Mouse (Mus musculus) neural tube, embryonic 13.5 days (tissue): ENCODE measurements around the gene Add1. TPM values are rescaled to one million over a fixed set of nuclear protein-coding genes. Genes with fewer than 3 reads are reported as not detected.
"Not testable (repeated sequence)": the region's sequence is repeated elsewhere in the genome, so short reads cannot be mapped to it uniquely, and the experiment has no call there.

Source experiments
- ATAC-seq: fragments of 200-750 bp; cut with Nextera tagmentation; 2 replicates; pipeline ENCODE4 v1.8.0; 2017; ENCODE audit warnings: low read depth, mild to moderate bottlenecking, moderate TSS enrichment, moderate library complexity
- H3K27ac ChIP-seq: fragments of 300-500 bp; sonication (generic); replicated peaks from 2 replicates; pipeline ENCODE4 v1.5.1; 2015; ENCODE audit warnings: moderate library complexity, mild to moderate bottlenecking, inconsistent platforms
- H3K27me3 ChIP-seq: fragments of 300-500 bp; sonication (generic); 2 replicates; pipeline ENCODE4 v1.6.1; 2015; ENCODE audit warnings: mild to moderate bottlenecking, inconsistent platforms
- H3K36me3 ChIP-seq: fragments of 300-500 bp; sonication (generic); 2 replicates; pipeline ENCODE4 v1.6.1; 2015; ENCODE audit warnings: mild to moderate bottlenecking, inconsistent platforms
- H3K4me1 ChIP-seq: fragments of 300-500 bp; sonication (generic); replicated peaks from 2 replicates; pipeline ENCODE4 v1.6.1; 2015; ENCODE audit warnings: inconsistent platforms
- H3K4me2 ChIP-seq: fragments of 300-500 bp; sonication (generic); 2 replicates; pipeline ENCODE4 v1.6.1; 2015; ENCODE audit warnings: inconsistent platforms, mild to moderate bottlenecking, moderate library complexity
- H3K4me3 ChIP-seq: fragments of 300-500 bp; sonication (generic); 2 replicates; pipeline ENCODE4 v1.5.1; 2015; ENCODE audit warnings: mild to moderate bottlenecking, inconsistent platforms
- H3K9ac ChIP-seq: fragments of 300-500 bp; sonication (generic); 2 replicates; pipeline ENCODE4 v1.6.1; 2015; ENCODE audit warnings: moderate library complexity, mild to moderate bottlenecking, inconsistent platforms
- H3K9me3 ChIP-seq: fragments of 300-500 bp; sonication (generic); 2 replicates; pipeline ENCODE4 v1.6.1; 2016; ENCODE audit warnings: inconsistent platforms
- WGBS: fragments of 180-500 bp; shearing (Covaris S2); methylation state at CpG from one replicate; pipeline ENCODE4 v1.1.7; 2015; 5-methylcytosine and 5-hydroxymethylcytosine counted together
- polyA plus RNA-seq: library from polyadenylated mRNA; unstranded; fragments of >200 nt; fragmentation: Nextera tagmentation; extraction: Ambion mirVana; gene quantifications from 2 replicates; pipeline ENCODE4 v1.2.1, GENCODE M21; 2015

The Add1 gene
- polyA plus RNA-seq, 1 experiment from 2014 or later, result 208 TPM

- Histone ChIP-seq H3K4me3 (no peak overlapping the region), H3K9me3 (no peaks in the 10 kb centered on the region), H3K4me1 (peaks cover 14% of the 10 kb centered on the region), H3K27me3 (no peaks in the 10 kb centered on the region), H3K27ac (no peak overlapping the region), H3K4me2 (no peak overlapping the region), H3K36me3 (peaks cover 58% of the 10 kb centered on the region), H3K9ac (no peak overlapping the region)
- 89% methylated on average over 1 of the region's 1 CpGs for WGBS
- no peak for ATAC-seq
These were observed 9.6 kb upstream of the Add1 start for GRCm38 (mm10) chr5:34563854-34564253.

DNA sequence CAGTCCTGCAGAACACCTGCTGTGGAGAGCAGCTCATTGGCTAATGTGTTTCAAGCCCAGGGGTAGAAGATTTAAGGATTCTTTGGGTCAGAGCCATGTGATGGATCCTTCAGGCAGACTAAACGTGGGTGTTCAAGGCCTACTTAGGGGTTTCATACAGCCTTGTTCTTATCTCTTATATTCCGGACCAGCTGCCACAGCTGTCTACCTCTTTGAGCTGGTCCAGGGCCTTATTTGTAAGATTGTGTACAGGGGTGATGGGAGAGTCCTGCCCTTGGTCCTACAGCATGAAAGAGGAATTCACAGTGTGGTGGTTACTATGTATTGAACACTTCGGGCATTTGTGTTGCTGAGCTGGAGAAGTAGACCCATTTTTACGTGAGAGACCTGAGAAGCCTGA, 9.2 kb upstream of the Add1 start:
- peaks cover 53% of the 10 kb centered on the region for H3K36me3 ChIP-seq

GRCm38 (mm10) chr5:34565545-34566283, 7.8 kb upstream of the Add1 start:
- no peaks in the 10 kb centered on the region for H3K27me3 ChIP-seq
- no peaks in the 10 kb centered on the region for H3K9me3 ChIP-seq
- peak overlapping the region; percentile 76 for H3K27ac ChIP-seq
- H3K4me3 ChIP-seq, result no peak overlapping the region
- H3K4me1 ChIP-seq, result peaks cover 14% of the 10 kb centered on the region
- 0 out of 2 replicates have a peak, but pooled peaks have one; percentile 24 for ATAC-seq
- peak overlapping the region; percentile 13; the same call in 1 of the 2 replicates for H3K9ac ChIP-seq
- H3K4me2 ChIP-seq, result no peak overlapping the region
- peaks cover 39% of the 10 kb centered on the region for H3K36me3 ChIP-seq
- WGBS, result 75% methylated on average over 7 of the region's 7 CpGs

More for the DNA sequence above, 9.2 kb upstream of the Add1 start:
- Histone ChIP-seq H3K4me2 (no peak overlapping the region), H3K27ac (no peak overlapping the region), H3K4me3 (no peak overlapping the region), H3K27me3 (no peaks in the 10 kb centered on the region), H3K4me1 (peaks cover 14% of the 10 kb centered on the region), H3K9ac (no peak overlapping the region), H3K9me3 (no peaks in the 10 kb centered on the region)
- 88% methylated on average over 4 of the region's 4 CpGs for WGBS
- ATAC-seq, result no peak

- no peak for ATAC-seq
- WGBS, result 82% methylated on average over 3 of the region's 3 CpGs
- no peak overlapping the region for H3K4me3 ChIP-seq
- no peaks in the 10 kb centered on the region for H3K27me3 ChIP-seq
- H3K4me1 ChIP-seq, result peaks cover 21% of the 10 kb centered on the region
- no peak overlapping the region for H3K27ac ChIP-seq
- no peak overlapping the region for H3K4me2 ChIP-seq
- no peaks in the 10 kb centered on the region for H3K36me3 ChIP-seq
- H3K9me3 ChIP-seq, result no peaks in the 10 kb centered on the region
- no peak overlapping the region for H3K9ac ChIP-seq
These were observed 1.9 kb upstream of the Add1 start for GRCm38 (mm10) chr5:34571551-34571950.

DNA sequence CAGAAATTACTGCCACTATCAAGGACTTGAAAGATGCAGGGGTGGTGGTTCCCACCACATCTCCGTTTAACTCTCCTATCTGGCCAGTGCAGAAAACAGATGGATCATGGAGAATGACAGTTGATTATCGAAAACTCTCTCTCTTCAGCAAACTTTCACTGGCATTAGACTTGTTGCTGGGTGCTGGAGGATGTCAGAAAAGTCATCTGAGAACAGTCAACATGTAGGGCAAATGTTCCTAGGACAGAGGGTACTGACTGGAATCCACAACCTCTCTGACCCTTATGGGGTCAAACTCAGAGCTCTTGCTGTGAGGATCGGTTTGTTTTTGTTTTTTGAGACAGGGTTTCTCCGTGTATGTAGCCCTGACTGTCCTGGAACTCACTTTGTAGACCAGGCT, 896 bp upstream of the Add1 start:
- WGBS, result 54% methylated on average over 4 of the region's 4 CpGs
- Histone ChIP-seq H3K4me3 (peak overlapping the region; percentile 95), H3K4me2 (peak overlapping the region; percentile 59), H3K4me1 (peaks cover 21% of the 10 kb centered on the region), H3K9ac (peak overlapping the region; percentile 85), H3K27ac (peak overlapping the region; percentile 95)
- not testable (repeated sequence) for H3K36me3 ChIP-seq, ATAC-seq, H3K9me3 ChIP-seq, H3K27me3 ChIP-seq

DNA sequence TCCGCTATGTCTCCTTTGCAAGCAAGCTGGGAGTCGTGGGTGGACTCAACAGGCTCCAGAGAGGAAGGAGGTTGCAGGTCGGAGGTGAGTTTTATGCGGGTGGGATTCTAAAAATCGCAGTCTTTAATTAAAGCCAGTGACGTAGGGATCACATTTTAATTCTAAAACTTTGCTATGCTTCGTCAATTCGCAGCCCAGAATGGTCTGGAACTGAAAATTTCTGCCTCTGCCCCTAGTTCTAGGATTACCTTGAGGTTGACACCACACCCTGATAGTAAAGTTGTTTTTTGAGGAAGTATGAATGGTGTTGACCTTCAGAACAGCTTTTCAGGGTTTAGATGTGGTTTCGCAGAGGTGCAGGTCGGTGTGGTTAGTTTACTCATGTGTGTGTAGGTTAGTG, 1.3 kb downstream of the Add1 start:
- H3K9me3 ChIP-seq, result no peaks in the 10 kb centered on the region
- 49% methylated on average over 10 of the region's 10 CpGs for WGBS
- H3K4me3 ChIP-seq, result peak overlapping the region; percentile 95
- peaks cover 21% of the 10 kb centered on the region for H3K4me1 ChIP-seq
- peak overlapping the region; percentile 75 for H3K4me2 ChIP-seq
- peak overlapping the region; percentile 99 for H3K9ac ChIP-seq
- H3K27ac ChIP-seq, result peak overlapping the region; percentile 95; the same call in 1 of the 2 replicates
- no peaks in the 10 kb centered on the region for H3K36me3 ChIP-seq
- no peaks in the 10 kb centered on the region for H3K27me3 ChIP-seq
- no peak for ATAC-seq

DNA sequence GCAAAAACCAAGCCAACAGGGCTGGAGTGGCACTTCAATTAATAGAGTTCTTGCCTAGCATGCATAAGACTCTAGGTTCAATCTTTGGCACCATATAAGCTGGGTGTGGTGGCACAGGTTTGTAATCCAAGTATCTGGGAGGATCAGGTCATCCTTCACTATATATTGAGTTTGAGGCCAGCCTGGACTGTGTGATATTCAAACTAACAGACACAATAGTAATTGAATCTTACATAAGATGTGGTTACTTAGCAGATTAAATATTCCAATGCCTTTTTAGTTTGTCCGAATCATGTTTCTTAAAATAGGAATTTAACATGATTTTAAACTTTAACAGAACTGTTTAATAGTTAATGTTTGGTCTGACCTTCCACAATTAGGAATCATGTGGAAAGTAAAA, 2.8 kb downstream of the Add1 start:
- no peak for ATAC-seq
- Histone ChIP-seq H3K4me1 (peaks cover 21% of the 10 kb centered on the region), H3K4me3 (no peak overlapping the region)

GRCm38 (mm10) chr5:34578038-34578655, 4.7 kb downstream of the Add1 start:
- Histone ChIP-seq H3K4me3 (no peak overlapping the region), H3K36me3 (no peaks in the 10 kb centered on the region), H3K27ac (no peak overlapping the region), H3K4me1 (peaks cover 20% of the 10 kb centered on the region), H3K9me3 (no peaks in the 10 kb centered on the region), H3K4me2 (no peak overlapping the region), H3K9ac (no peak overlapping the region), H3K27me3 (no peaks in the 10 kb centered on the region)
- no peak for ATAC-seq
- WGBS, result 96% methylated on average over 7 of the region's 7 CpGs

More for the DNA sequence above, 2.8 kb downstream of the Add1 start:
- H3K9me3 ChIP-seq, result no peaks in the 10 kb centered on the region
- H3K27ac ChIP-seq, result no peak overlapping the region
- WGBS, result 97% methylated on average over 1 of the region's 1 CpGs
- H3K9ac ChIP-seq, result no peak overlapping the region
- no peak overlapping the region for H3K4me2 ChIP-seq
- no peaks in the 10 kb centered on the region for H3K36me3 ChIP-seq
- no peaks in the 10 kb centered on the region for H3K27me3 ChIP-seq

DNA sequence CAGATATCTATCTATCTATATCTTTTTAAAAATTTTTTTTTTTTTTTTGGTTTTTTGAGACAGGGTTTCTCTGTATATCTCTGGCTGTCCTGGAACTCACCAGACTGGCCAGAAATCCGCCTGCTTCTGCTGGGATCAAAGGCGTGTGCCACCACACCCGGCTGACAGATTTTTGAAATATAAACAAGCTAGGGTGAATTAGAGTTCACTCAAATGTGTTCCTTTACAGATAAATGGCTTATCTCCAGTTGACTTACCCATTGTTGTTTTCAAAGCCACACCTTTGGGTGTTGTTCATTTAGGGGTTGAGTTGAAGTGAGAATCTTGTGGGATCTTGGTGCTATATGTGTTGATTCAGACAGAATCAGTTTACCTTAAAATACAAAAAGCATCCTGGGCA, 5.9 kb downstream of the Add1 start:
- Histone ChIP-seq H3K27me3 (no peaks in the 10 kb centered on the region), H3K9ac (no peak overlapping the region), H3K4me1 (peaks cover 19% of the 10 kb centered on the region), H3K4me2 (no peak overlapping the region), H3K27ac (no peak overlapping the region), H3K9me3 (no peaks in the 10 kb centered on the region), H3K36me3 (0 out of 2 replicates have a peak, but pooled peaks cover 5% of the 10 kb centered on the region), H3K4me3 (no peak overlapping the region)
- no peak for ATAC-seq
- 92% methylated on average over 3 of the region's 3 CpGs for WGBS

DNA sequence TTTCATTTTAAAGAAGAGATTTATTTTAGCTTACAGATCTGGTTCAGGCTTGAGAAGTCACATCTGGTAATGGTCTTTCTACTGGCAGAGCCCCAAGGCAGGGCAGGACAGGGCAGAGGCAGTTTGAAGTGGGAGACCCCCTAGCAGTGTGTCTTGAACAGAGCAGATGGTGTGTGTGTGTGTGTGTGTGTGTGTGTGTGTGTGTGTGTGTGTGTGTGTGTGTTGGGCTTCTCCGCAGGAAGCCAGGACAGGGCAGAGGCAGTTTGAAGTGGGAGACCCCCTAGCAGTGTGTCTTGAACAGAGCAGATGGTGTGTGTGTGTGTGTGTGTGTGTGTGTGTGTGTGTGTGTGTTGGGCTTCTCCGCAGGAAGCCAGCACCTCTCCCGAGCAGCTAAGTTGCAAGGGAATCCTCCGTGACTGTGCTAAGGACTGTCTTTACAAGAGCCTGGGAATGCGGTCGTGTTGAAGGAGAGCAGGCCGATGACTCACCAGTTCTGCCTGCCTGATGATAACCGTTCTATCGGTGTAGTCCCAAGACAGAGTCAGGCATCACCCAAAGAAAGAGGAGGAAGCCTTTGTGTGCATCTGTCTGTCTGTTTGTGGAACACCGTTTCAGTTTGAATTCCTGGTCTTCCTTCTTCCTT, 8.3 kb downstream of the Add1 start:
- ATAC-seq, result peak; percentile 62
- H3K4me3 ChIP-seq, H3K9me3 ChIP-seq, H3K4me1 ChIP-seq, H3K9ac ChIP-seq, H3K4me2 ChIP-seq, H3K27me3 ChIP-seq, H3K36me3 ChIP-seq: not testable (repeated sequence)
- WGBS, result 43% methylated on average over 10 of the region's 10 CpGs
- H3K27ac ChIP-seq, result peak overlapping the region; percentile 73

DNA sequence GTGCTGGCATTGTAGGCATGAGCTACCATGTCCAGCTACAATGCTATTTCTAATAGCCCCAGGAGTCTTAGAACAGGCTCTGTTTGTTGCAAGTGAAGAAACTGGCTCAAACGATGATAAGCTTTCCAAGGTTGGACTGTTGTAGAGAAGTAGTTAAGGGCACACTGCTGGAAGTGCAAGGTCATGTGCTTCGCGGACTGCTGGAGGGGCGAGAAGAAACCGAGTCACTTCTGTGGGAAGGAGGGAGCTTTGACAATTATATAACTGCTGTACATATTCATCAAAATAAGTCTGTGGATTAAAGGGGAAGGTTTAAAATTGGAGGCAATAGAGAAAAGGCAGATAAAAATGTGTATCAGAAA, 8.8 kb downstream of the Add1 start:
- Histone ChIP-seq H3K27me3 (no peaks in the 10 kb centered on the region), H3K4me2 (no peak overlapping the region), H3K27ac (peak overlapping the region; percentile 73), H3K4me3 (no peak overlapping the region), H3K4me1 (peaks cover 11% of the 10 kb centered on the region), H3K36me3 (0 out of 2 replicates have a peak, but pooled peaks cover 5% of the 10 kb centered on the region), H3K9ac (no peak overlapping the region), H3K9me3 (no peaks in the 10 kb centered on the region)
- no peak for ATAC-seq
- 78% methylated on average over 5 of the region's 5 CpGs for WGBS

DNA sequence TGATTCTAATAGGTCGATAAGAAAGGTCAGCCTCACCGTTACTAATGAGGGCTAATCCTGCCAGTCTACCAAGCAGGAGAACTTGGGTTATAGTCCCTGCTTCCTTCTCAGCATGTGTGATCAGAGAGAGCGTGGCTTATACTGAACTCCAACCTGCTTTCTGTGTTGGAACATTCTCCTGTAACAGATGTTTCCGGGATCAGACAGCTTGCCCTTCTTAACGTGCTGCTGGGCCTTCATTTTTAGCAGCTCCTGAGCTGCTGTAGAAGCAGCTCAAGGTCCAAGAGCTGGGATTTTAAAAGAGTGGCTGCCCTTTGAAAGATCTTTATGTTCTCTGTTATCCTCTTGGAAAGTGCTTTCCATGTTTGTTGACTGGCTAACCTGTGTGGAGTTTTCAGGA, 11.8 kb downstream of the Add1 start:
- no peaks in the 10 kb centered on the region for H3K27me3 ChIP-seq
- H3K4me3 ChIP-seq, result no peak overlapping the region
- H3K4me2 ChIP-seq, result no peak overlapping the region
- H3K27ac ChIP-seq, result no peak overlapping the region
- peaks cover 24% of the 10 kb centered on the region for H3K4me1 ChIP-seq
- WGBS, result 79% methylated on average over 5 of the region's 5 CpGs
- ATAC-seq, result no peak
- no peak overlapping the region for H3K9ac ChIP-seq
- H3K36me3 ChIP-seq, result 0 out of 2 replicates have a peak, but pooled peaks cover 5% of the 10 kb centered on the region
- H3K9me3 ChIP-seq, result no peaks in the 10 kb centered on the region
